Mouse (Mus musculus): ENCODE data around the gene Eef2kmt. TPM values are rescaled to one million over a fixed set of nuclear protein-coding genes. Genes with fewer than 3 reads are reported as not detected.
"Not testable (repeated sequence)": the region's sequence is repeated elsewhere in the genome, so short reads cannot be mapped to it uniquely, and the experiment has no call there.

Gene Eef2kmt
- polyA plus RNA-seq, 1 experiment from 2014 or later: 31.2 TPM

- Histone ChIP-seq H3K27ac (replicated peaks in 1 of 2; ENCODE audit: control insufficient read depth in 1 of 2, insufficient read depth in 1 of 2, low read depth in 2 of 2, low read length in 2 of 2) (no peak overlapping the region), H3K27me3 (ENCODE audit: control insufficient read depth, insufficient read depth, low read length) (no peaks in the 10 kb centered on the region), H3K4me3 (ENCODE audit: control insufficient read depth in 1 of 2, insufficient read depth in 1 of 2, low read depth in 1 of 2, low read length in 2 of 2) (no peak overlapping the region), H3K4me1 (ENCODE audit: control insufficient read depth in 2 of 2, insufficient read depth in 2 of 2, low read length in 2 of 2) (no peaks in the 10 kb centered on the region), H3K9ac (ENCODE audit: low read length) (no peak overlapping the region), H3K9me3 (ENCODE audit: control insufficient read depth, low read length) (no peaks in the 10 kb centered on the region), H3K4me2 (ENCODE audit: low read length) (no peak overlapping the region), H3K36me3 (ENCODE audit: control insufficient read depth, insufficient read depth, low read length) (peaks cover 89% of the 10 kb centered on the region)
- 84% methylated on average over 6 of the region's 6 CpGs for WGBS
- ATAC-seq (ENCODE audit: insufficient number of reproducible peaks, insufficient read depth, low FRiP score, low read depth): no peak
Observed at GRCm38 (mm10) chr16:5242882-5243281, 12.9 kb downstream of the Eef2kmt start.

- no peak for ATAC-seq (ENCODE audit: insufficient number of reproducible peaks, insufficient read depth, low FRiP score, low read depth)
- 91% methylated on average over 4 of the region's 4 CpGs for WGBS
- H3K4me1 ChIP-seq (ENCODE audit: control insufficient read depth in 2 of 2, insufficient read depth in 2 of 2, low read length in 2 of 2): no peaks in the 10 kb centered on the region
- no peak overlapping the region for H3K9ac ChIP-seq (ENCODE audit: low read length)
- H3K27me3 ChIP-seq (ENCODE audit: control insufficient read depth, insufficient read depth, low read length): no peaks in the 10 kb centered on the region
- peaks cover 84% of the 10 kb centered on the region for H3K36me3 ChIP-seq (ENCODE audit: control insufficient read depth, insufficient read depth, low read length)
- H3K27ac ChIP-seq (replicated peaks in 1 of 2; ENCODE audit: control insufficient read depth in 1 of 2, insufficient read depth in 1 of 2, low read depth in 2 of 2, low read length in 2 of 2): no peak overlapping the region
- no peak overlapping the region for H3K4me3 ChIP-seq (ENCODE audit: control insufficient read depth in 1 of 2, insufficient read depth in 1 of 2, low read depth in 1 of 2, low read length in 2 of 2)
- H3K9me3 ChIP-seq (ENCODE audit: control insufficient read depth, low read length): no peaks in the 10 kb centered on the region
- no peak overlapping the region for H3K4me2 ChIP-seq (ENCODE audit: low read length)
Observed at GRCm38 (mm10) chr16:5242355-5242754, 13.4 kb downstream of the Eef2kmt start.

GRCm38 (mm10) chr16:5233418-5234313, 22.1 kb downstream of the Eef2kmt start, which contains the start of gene Alg1:
TSS of gene Alg1 (plus strand) at chr16:5233621.
- Histone ChIP-seq H3K36me3 (ENCODE audit: control insufficient read depth, insufficient read depth, low read length) (peaks cover 8% of the 10 kb centered on the region; the same call in 1 of the 2 replicates), H3K27ac (replicated peaks in 1 of 2; ENCODE audit: control insufficient read depth in 1 of 2, insufficient read depth in 1 of 2, low read depth in 2 of 2, low read length in 2 of 2) (peak within 1 kb of the TSS in 1 of 2 experiments; percentile 50; a peak in 1 of 4 replicates), H3K9ac (ENCODE audit: low read length) (peak within 1 kb of the TSS; percentile 82), H3K4me1 (ENCODE audit: control insufficient read depth in 2 of 2, insufficient read depth in 2 of 2, low read length in 2 of 2) (peaks cover 3 to 6% of the 10 kb centered on the region in 2 experiments), H3K27me3 (ENCODE audit: control insufficient read depth, insufficient read depth, low read length) (no peaks in the 10 kb centered on the region), H3K4me2 (ENCODE audit: low read length) (peak within 1 kb of the TSS; percentile 81), H3K9me3 (ENCODE audit: control insufficient read depth, low read length) (0 out of 2 replicates have a peak, but pooled peaks cover 2% of the 10 kb centered on the region), H3K4me3 (ENCODE audit: control insufficient read depth in 1 of 2, insufficient read depth in 1 of 2, low read depth in 1 of 2, low read length in 2 of 2) (peak within 1 kb of the TSS; percentile 58 to 76)
- WGBS: 2% methylated on average over 47 of the region's 47 CpGs
- ATAC-seq (ENCODE audit: insufficient number of reproducible peaks, insufficient read depth, low FRiP score, low read depth): peak; percentile 96

GRCm38 (mm10) chr16:5232982-5233381, 22.8 kb downstream of the Eef2kmt start:
- H3K9ac ChIP-seq (ENCODE audit: low read length): no peak overlapping the region; the same call in 1 of the 2 replicates
- 67% methylated on average over 4 of the region's 4 CpGs for WGBS
- no peak for ATAC-seq (ENCODE audit: insufficient number of reproducible peaks, insufficient read depth, low FRiP score, low read depth)

GRCm38 (mm10) chr16:5228103-5228502, 27.7 kb downstream of the Eef2kmt start:
- not testable (repeated sequence) for H3K27ac ChIP-seq (replicated peaks in 1 of 2; ENCODE audit: control insufficient read depth in 1 of 2, insufficient read depth in 1 of 2, low read depth in 2 of 2, low read length in 2 of 2); H3K9me3 ChIP-seq (ENCODE audit: control insufficient read depth, low read length); H3K9ac ChIP-seq (ENCODE audit: low read length); ATAC-seq (ENCODE audit: insufficient number of reproducible peaks, insufficient read depth, low FRiP score, low read depth); H3K27me3 ChIP-seq (ENCODE audit: control insufficient read depth, insufficient read depth, low read length); H3K4me3 ChIP-seq (ENCODE audit: control insufficient read depth in 1 of 2, insufficient read depth in 1 of 2, low read depth in 1 of 2, low read length in 2 of 2); H3K4me1 ChIP-seq (ENCODE audit: control insufficient read depth in 2 of 2, insufficient read depth in 2 of 2, low read length in 2 of 2); H3K36me3 ChIP-seq (ENCODE audit: control insufficient read depth, insufficient read depth, low read length); H3K4me2 ChIP-seq (ENCODE audit: low read length)
- WGBS: 88% methylated on average over 3 of the region's 3 CpGs

More at GRCm38 (mm10) chr16:5232982-5233381, 22.8 kb downstream of the Eef2kmt start:
- H3K27ac ChIP-seq (replicated peaks in 1 of 2; ENCODE audit: control insufficient read depth in 1 of 2, insufficient read depth in 1 of 2, low read depth in 2 of 2, low read length in 2 of 2): no peak overlapping the region
- H3K36me3 ChIP-seq (ENCODE audit: control insufficient read depth, insufficient read depth, low read length): peaks cover 4% of the 10 kb centered on the region; the same call in 1 of the 2 replicates
- H3K9me3 ChIP-seq (ENCODE audit: control insufficient read depth, low read length): 0 out of 2 replicates have a peak, but pooled peaks cover 2% of the 10 kb centered on the region
- H3K4me2 ChIP-seq (ENCODE audit: low read length): peak overlapping the region; percentile 81
- no peaks in the 10 kb centered on the region for H3K27me3 ChIP-seq (ENCODE audit: control insufficient read depth, insufficient read depth, low read length)
- peak overlapping the region in 1 of 2 experiments; percentile 76; a peak in 2 of 4 replicates for H3K4me3 ChIP-seq (ENCODE audit: control insufficient read depth in 1 of 2, insufficient read depth in 1 of 2, low read depth in 1 of 2, low read length in 2 of 2)
- peaks cover 3 to 6% of the 10 kb centered on the region in 2 experiments for H3K4me1 ChIP-seq (ENCODE audit: control insufficient read depth in 2 of 2, insufficient read depth in 2 of 2, low read length in 2 of 2)

- not testable (repeated sequence) for H3K36me3 ChIP-seq (ENCODE audit: control insufficient read depth, insufficient read depth, low read length); H3K4me2 ChIP-seq (ENCODE audit: low read length); H3K4me3 ChIP-seq (ENCODE audit: control insufficient read depth in 1 of 2, insufficient read depth in 1 of 2, low read depth in 1 of 2, low read length in 2 of 2); H3K9ac ChIP-seq (ENCODE audit: low read length); H3K27ac ChIP-seq (replicated peaks in 1 of 2; ENCODE audit: control insufficient read depth in 1 of 2, insufficient read depth in 1 of 2, low read depth in 2 of 2, low read length in 2 of 2); H3K4me1 ChIP-seq (ENCODE audit: control insufficient read depth in 2 of 2, insufficient read depth in 2 of 2, low read length in 2 of 2); H3K9me3 ChIP-seq (ENCODE audit: control insufficient read depth, low read length); ATAC-seq (ENCODE audit: insufficient number of reproducible peaks, insufficient read depth, low FRiP score, low read depth); H3K27me3 ChIP-seq (ENCODE audit: control insufficient read depth, insufficient read depth, low read length)
- WGBS: 65% methylated on average over 19 of the region's 19 CpGs
Observed at GRCm38 (mm10) chr16:5227501-5227900, 28.3 kb downstream of the Eef2kmt start.

- H3K9me3 ChIP-seq (ENCODE audit: control insufficient read depth, low read length); H3K4me1 ChIP-seq (ENCODE audit: control insufficient read depth in 2 of 2, insufficient read depth in 2 of 2, low read length in 2 of 2); H3K36me3 ChIP-seq (ENCODE audit: control insufficient read depth, insufficient read depth, low read length); H3K27ac ChIP-seq (replicated peaks in 1 of 2; ENCODE audit: control insufficient read depth in 1 of 2, insufficient read depth in 1 of 2, low read depth in 2 of 2, low read length in 2 of 2); H3K9ac ChIP-seq (ENCODE audit: low read length); H3K4me3 ChIP-seq (ENCODE audit: control insufficient read depth in 1 of 2, insufficient read depth in 1 of 2, low read depth in 1 of 2, low read length in 2 of 2); H3K4me2 ChIP-seq (ENCODE audit: low read length); ATAC-seq (ENCODE audit: insufficient number of reproducible peaks, insufficient read depth, low FRiP score, low read depth); H3K27me3 ChIP-seq (ENCODE audit: control insufficient read depth, insufficient read depth, low read length): not testable (repeated sequence)
- WGBS: 0% methylated on average over 1 of the region's 1 CpGs
Observed at GRCm38 (mm10) chr16:5226534-5226933, 29.2 kb downstream of the Eef2kmt start.

All from heart, embryonic 14.5 days (tissue).